Mouse (Mus musculus) B cell, adult 62 days (primary cell): ENCODE data around the gene Nagk. TPM values are rescaled to one million over a fixed set of nuclear protein-coding genes. Genes with fewer than 3 reads are reported as not detected.

Source experiments
- total RNA-seq: library from RNA; stranded (reverse); gene quantifications from 4 replicates; pipeline ENCODE4 v1.2.4, GENCODE M21; 2023

Gene Nagk
- 15.9 to 22.8 TPM (median 19.2 TPM) in 4 replicates for total RNA-seq

GRCm38 (mm10) chr6:83794760-83795296, at the start of gene Nagk:
TSS of gene Nagk (plus strand) at chr6:83794982.

DNA sequence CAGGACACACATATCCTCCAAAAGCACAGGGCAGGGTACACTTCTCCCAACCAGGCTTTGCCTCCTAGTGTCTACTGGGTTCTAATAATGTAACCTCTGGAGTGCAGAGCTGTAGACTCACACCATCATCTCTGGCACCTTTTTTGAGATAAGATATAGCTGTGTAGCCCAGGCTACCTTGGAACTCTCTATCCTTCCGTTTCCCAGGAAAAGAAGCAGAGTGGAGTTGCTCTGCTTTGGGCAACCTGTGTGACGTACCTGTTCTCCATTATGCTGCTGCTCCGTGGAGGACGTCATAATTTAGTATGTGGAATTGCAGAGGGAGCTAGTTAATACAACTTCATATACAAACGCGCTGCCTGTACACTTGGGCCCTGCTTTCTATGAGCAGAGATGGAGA, 32.4 kb upstream of the Nagk start, which contains the start of gene Ankrd53:
Gene Ankrd53 (plus strand): TSS at position 301 of the 400 bp plus-strand sequence.

GRCm38 (mm10) chr6:83775638-83776293, 19.0 kb upstream of the Nagk start, which contains the start of gene Tex261:
TSS of gene Tex261 (minus strand) at chr6:83775813.

GRCm38 (mm10) chr6:83831606-83832123, 36.9 kb downstream of the Nagk start, which contains the start of gene Paip2b:
TSS of gene Paip2b (minus strand) at chr6:83831741.

Other genes with a start within 250 kb of the Nagk start
- 15.3 to 17.4 TPM (median 16.3 TPM) in 4 replicates for gene Stambp, start 222.3 kb upstream of the Nagk start, total RNA-seq
- gene Clec4f, start 138.8 kb upstream of the Nagk start, total RNA-seq = not detected in 4 replicates
- 0.39 TPM in 1 of 4 replicates, not detected in the others for gene Cd207, start 117.1 kb upstream of the Nagk start, total RNA-seq
- not detected in 4 replicates for gene Vax2, start 83.7 kb upstream of the Nagk start, total RNA-seq
- not detected in 4 replicates for gene Atp6v1b1, start 52.0 kb upstream of the Nagk start, total RNA-seq
- not detected in 4 replicates for gene Ankrd53, start 32.3 kb upstream of the Nagk start, total RNA-seq
- gene Tex261, start 19.2 kb upstream of the Nagk start, total RNA-seq = 33.4 to 51.1 TPM (median 45.6 TPM) in 4 replicates
- 36.5 to 55.6 TPM (median 45.9 TPM) in 4 replicates for gene Paip2b, start 36.8 kb downstream of the Nagk start, total RNA-seq
- 155 to 171 TPM (median 156 TPM) in 4 replicates for gene Zfp638, start 72.1 kb downstream of the Nagk start, total RNA-seq
- gene Dysf, start 213.6 kb downstream of the Nagk start, total RNA-seq = 0.21 to 0.78 TPM (median 0.33 TPM) in 4 replicates